9 mouse cellular contexts compared by ENCODE assay signal in genomic region chr1:159524051-159524549, GRCm38 (mm10). TPM values are rescaled to one million over a fixed set of nuclear protein-coding genes. Genes with fewer than 3 reads are reported as not detected.
DNase-seq lines count a peak whose midpoint lies in the region; ATAC-seq and TF ChIP-seq lines count a peak whose summit lies in the region.
"Had no signal": no experiment of that assay in that cellular context is flagged by ENCODE, and none has a peak within 500 bp of the region (broad histone marks: within the 10 kb centered on the region; RNA-seq: fewer than 3 reads in every experiment).

No protein-coding gene starts in this region.

- peak overlapping the region; percentile 65 for H3K9ac ChIP-seq in forebrain, postnatal 0 days
- peak overlapping the region; percentile 54 for H3K9ac ChIP-seq in hindbrain, postnatal 0 days (replicated peaks; ENCODE audit: low read length)
- H3K9ac ChIP-seq in midbrain, embryonic 12.5 days (replicated peaks) = peak overlapping the region; percentile 44; the same call in 1 of the 2 replicates

- WGBS in cerebellum, adult 2 months = under 1% methylated on average over 18 of the region's 18 CpGs
- WGBS in forebrain, postnatal 0 days = 1% methylated on average over 18 of the region's 18 CpGs
- 1% methylated on average over 18 of the region's 18 CpGs for WGBS in hindbrain, postnatal 0 days
- 1% methylated on average over 18 of the region's 18 CpGs for WGBS in midbrain, embryonic 12.5 days

- peaks cover 2% of the 10 kb centered on the region for H3K4me1 ChIP-seq in cerebellum, adult 2 months (ENCODE audit: control insufficient read depth, insufficient read depth, low read length)
- H3K4me1 ChIP-seq in forebrain, postnatal 0 days (ENCODE audit: insufficient read depth) = peaks cover 10% of the 10 kb centered on the region; the same call in 1 of the 2 replicates
- H3K4me1 ChIP-seq in hindbrain, postnatal 0 days (ENCODE audit: insufficient read depth, low read length) = no peaks in the 10 kb centered on the region; the same call in 1 of the 2 replicates
- H3K4me1 ChIP-seq in midbrain, embryonic 12.5 days = peaks cover 11% of the 10 kb centered on the region; the same call in 1 of the 2 replicates

- ATAC-seq in CD4-positive, CD25-positive, alpha-beta regulatory T cell, adult 4 months = no peak
- peak; percentile 79 for ATAC-seq in forebrain, postnatal 0 days
- ATAC-seq in hindbrain, postnatal 0 days = peak; percentile 77
- ATAC-seq in midbrain, embryonic 12.5 days (ENCODE audit: low FRiP score, low read depth) = peak; percentile 82

- TF ChIP-seq CTCF in cerebellum, adult 2 months (IDR thresholded peaks at IDR 0.05; ENCODE audit: borderline replicate concordance, insufficient read depth, low read depth, low read length) = no peak
- TF ChIP-seq CTCF in forebrain, postnatal 0 days (IDR thresholded peaks at IDR 0.05; ENCODE audit: low read depth) = no peak
- TF ChIP-seq CTCF in hindbrain, postnatal 0 days (IDR thresholded peaks at IDR 0.05; ENCODE audit: low read depth) = no peak

- peak overlapping the region; percentile 53 for H3K4me2 ChIP-seq in forebrain, postnatal 0 days (ENCODE audit: low read depth)
- peak overlapping the region; percentile 59 for H3K4me2 ChIP-seq in hindbrain, postnatal 0 days (ENCODE audit: low read depth, low read length)
- H3K4me2 ChIP-seq in midbrain, embryonic 12.5 days (replicated peaks) = peak overlapping the region; percentile 57

- DNase-seq in CD4-positive, CD25-positive, alpha-beta regulatory T cell, adult 2 months (ENCODE audit: low read depth, low spot score) = peak; percentile 42
- DNase-seq in cerebellum, adult 2 months = peak; percentile 67 to 77
- peak; percentile 81 for DNase-seq in forebrain, postnatal 0 days
- peak; percentile 88 for DNase-seq in hindbrain, postnatal 0 days (ENCODE audit: low spot score)
- DNase-seq in left cerebral cortex, postnatal 36 days (ENCODE audit: low spot score in 2 of 2) = peak; percentile 55 to 59
- peak; percentile 27 for DNase-seq in splenic B cell, adult 2 months (ENCODE audit: low read depth, low spot score)

- peak overlapping the region; percentile 99 for H3K4me3 ChIP-seq in cerebellum, adult 2 months (replicated peaks; ENCODE audit: insufficient read depth, low read depth, low read length)
- H3K4me3 ChIP-seq in forebrain, postnatal 0 days (ENCODE audit: low read depth, low read length) = peak overlapping the region; percentile 56
- H3K4me3 ChIP-seq in hindbrain, postnatal 0 days (ENCODE audit: low read length) = peak overlapping the region; percentile 46
- H3K4me3 ChIP-seq in midbrain, embryonic 12.5 days = peak overlapping the region; percentile 32

- no peaks in the 10 kb centered on the region for H3K27me3 ChIP-seq in cerebellum, adult 2 months (ENCODE audit: control insufficient read depth, insufficient read depth, low read length)
- no peaks in the 10 kb centered on the region for H3K27me3 ChIP-seq in forebrain, postnatal 0 days (ENCODE audit: insufficient read depth, low read length)
- no peaks in the 10 kb centered on the region for H3K27me3 ChIP-seq in hindbrain, postnatal 0 days (ENCODE audit: insufficient read depth, low read length)
- H3K27me3 ChIP-seq in midbrain, embryonic 12.5 days = peaks cover 20% of the 10 kb centered on the region
- H3K27me3 ChIP-seq in splenic B cell, adult 2 months (ENCODE audit: control insufficient read depth, insufficient read depth, low read length, poor library complexity, severe bottlenecking) = no peaks in the 10 kb centered on the region; the same call in 1 of the 2 replicates

- no peaks in the 10 kb centered on the region for H3K9me3 ChIP-seq in forebrain, postnatal 0 days (ENCODE audit: low read length)
- H3K9me3 ChIP-seq in hindbrain, postnatal 0 days (ENCODE audit: low read length) = no peaks in the 10 kb centered on the region
- H3K9me3 ChIP-seq in midbrain, embryonic 12.5 days = no peaks in the 10 kb centered on the region

- intact Hi-C loops in left cerebral cortex, postnatal 36 days (cut with DNase I) = loop anchor here (2.0 to 10.0 kb wide), 6 partner anchors 127 to 661 kb away; no protein-coding TSS in a partner anchor

- peak overlapping the region; percentile 73 for H3K27ac ChIP-seq in cerebellum, adult 2 months (ENCODE audit: insufficient read depth, low read length)
- peak overlapping the region; percentile 77 for H3K27ac ChIP-seq in forebrain, postnatal 0 days (ENCODE audit: low read depth, low read length)
- peak overlapping the region; percentile 34; the same call in 1 of the 2 replicates for H3K27ac ChIP-seq in hindbrain, postnatal 0 days
- H3K27ac ChIP-seq in midbrain, embryonic 12.5 days (replicated peaks) = no peak overlapping the region
- H3K27ac ChIP-seq: macrophage had no signal

- TF ChIP-seq POLR2A in cerebellum, adult 2 months (IDR thresholded peaks at IDR 0.05; ENCODE audit: borderline replicate concordance, insufficient read depth, low read length) = peak; percentile 52; the same call in 1 of the 2 replicates

- H3K36me3 ChIP-seq in forebrain, postnatal 0 days (ENCODE audit: insufficient read depth) = no peaks in the 10 kb centered on the region
- H3K36me3 ChIP-seq in hindbrain, postnatal 0 days (ENCODE audit: insufficient read depth, low read length) = no peaks in the 10 kb centered on the region
- H3K36me3 ChIP-seq in midbrain, embryonic 12.5 days = no peaks in the 10 kb centered on the region
- no peaks in the 10 kb centered on the region for H3K36me3 ChIP-seq in splenic B cell, adult 2 months (ENCODE audit: control insufficient read depth, insufficient read depth, low read length, poor library complexity, severe bottlenecking)

RNA-seq across cellular contexts. Expression of gene Tnr, which starts 0.5 kb away (rescaled TPM):
- polyA plus RNA-seq in CD4-positive, CD25-positive, alpha-beta regulatory T cell, adult 4 months (2017; shearing (Covaris generic)) = not detected
- polyA plus RNA-seq in cerebellum, adult 2 months (2012; rRNA removed) = 22.7 and 25.7 TPM in 2 replicates
- total RNA-seq in forebrain, postnatal 0 days (2014; rRNA removed) = 45.7 and 51.9 TPM in 2 replicates
- 4.1 and 6.2 TPM in 2 replicates for polyA plus RNA-seq in forebrain, postnatal 0 days (2015; fragmentation: Nextera tagmentation; extraction: Ambion mirVana)
- 51.5 and 58.0 TPM in 2 replicates for total RNA-seq in hindbrain, postnatal 0 days (2014; rRNA removed)
- polyA plus RNA-seq in hindbrain, postnatal 0 days (2015; fragmentation: Nextera tagmentation; extraction: Ambion mirVana) = 5.4 and 6.0 TPM in 2 replicates
- 100 to 1,000 TPM; 124 to 141 TPM for total RNA-seq in left cerebral cortex, postnatal 36 days (2021)
- 0.50 and 0.55 TPM in 2 replicates for polyA plus RNA-seq in midbrain, embryonic 12.5 days (2016; fragmentation: Nextera tagmentation; extraction: Ambion mirVana)
- polyA plus RNA-seq: macrophage had no signal

Comparison
In these comparisons a context has a peak if more than half of its experiments do, and no peak if none do; other contexts are left out.
1. DNase-seq: peak in every context shown above with its lines; median percentile 88 in hindbrain, postnatal 0 days; 81 in forebrain, postnatal 0 days; 72 in cerebellum, adult 2 months; 57 in left cerebral cortex, postnatal 36 days; 42 in CD4-positive, CD25-positive, alpha-beta regulatory T cell, adult 2 months; 27 in splenic B cell, adult 2 months.
2. H3K4me3 ChIP-seq: peak in every context shown above with its lines; median percentile 99 in cerebellum, adult 2 months; 56 in forebrain, postnatal 0 days; 46 in hindbrain, postnatal 0 days; 32 in midbrain, embryonic 12.5 days.